10 mouse cellular contexts compared by ENCODE assay signal in genomic region chr7:109804843-109805242, GRCm38 (mm10). TPM values are rescaled to one million over a fixed set of nuclear protein-coding genes. Genes with fewer than 3 reads are reported as not detected.
DNase-seq lines count a peak whose midpoint lies in the region; ATAC-seq and TF ChIP-seq lines count a peak whose summit lies in the region.
"Had no signal": no experiment of that assay in that cellular context is flagged by ENCODE, and none has a peak within 500 bp of the region (broad histone marks: within the 10 kb centered on the region; RNA-seq: fewer than 3 reads in every experiment).

No protein-coding gene starts in this region.

- H3K4me1 ChIP-seq in intestine, postnatal 0 days (replicated peaks; ENCODE audit: control insufficient read depth, insufficient read depth, low read length): no peaks in the 10 kb centered on the region
- no peaks in the 10 kb centered on the region for H3K4me1 ChIP-seq in intestine, embryonic 16.5 days (ENCODE audit: control insufficient read depth, insufficient read depth, low read length)
- H3K4me1 ChIP-seq: embryonic facial prominence, embryonic 13.5 days; limb, embryonic 12.5 days had no signal

- no peak overlapping the region for H3K27ac ChIP-seq in intestine, postnatal 0 days (ENCODE audit: low read depth, low read length)
- no peak overlapping the region for H3K27ac ChIP-seq in intestine, embryonic 16.5 days (ENCODE audit: low read length)
- H3K27ac ChIP-seq: embryonic facial prominence, embryonic 13.5 days; limb, embryonic 12.5 days had no signal

- TF ChIP-seq CTCF in intestine, postnatal 0 days (IDR thresholded peaks at IDR 0.05; ENCODE audit: low read depth): peak; percentile 62

- H3K27me3 ChIP-seq in intestine, postnatal 0 days (replicated peaks; ENCODE audit: control insufficient read depth, insufficient read depth, low read length): no peaks in the 10 kb centered on the region
- no peaks in the 10 kb centered on the region for H3K27me3 ChIP-seq in intestine, embryonic 16.5 days (replicated peaks; ENCODE audit: control insufficient read depth, insufficient read depth, low read length)
- no peaks in the 10 kb centered on the region for H3K27me3 ChIP-seq in splenic B cell, adult 2 months (ENCODE audit: control insufficient read depth, insufficient read depth, low read length, poor library complexity, severe bottlenecking)
- H3K27me3 ChIP-seq: embryonic facial prominence, embryonic 13.5 days; limb, embryonic 12.5 days had no signal

- H3K9me3 ChIP-seq in intestine, postnatal 0 days (ENCODE audit: control insufficient read depth): no peaks in the 10 kb centered on the region
- no peaks in the 10 kb centered on the region for H3K9me3 ChIP-seq in intestine, embryonic 16.5 days (ENCODE audit: control insufficient read depth, low read length)
- H3K9me3 ChIP-seq: embryonic facial prominence, embryonic 13.5 days; limb, embryonic 12.5 days had no signal

- peak; percentile 25 to 57 for DNase-seq in CD8-positive naive resting alpha-beta T cell, adult 2 months (ENCODE audit: low read depth in 2 of 2, low spot score in 2 of 2)
- peak; percentile 42 for DNase-seq in adrenal gland, postnatal 14 days
- DNase-seq in splenic B cell, adult 2 months (ENCODE audit: low read depth, low spot score): peak; percentile 44
- no peak for DNase-seq in left cerebral cortex, postnatal 25 days (ENCODE audit: low spot score in 2 of 2)
- DNase-seq in right cerebral cortex, postnatal 10 days (ENCODE audit: low spot score in 2 of 2): no peak

- H3K4me3 ChIP-seq in intestine, postnatal 0 days (ENCODE audit: low read depth, low read length): no peak overlapping the region
- H3K4me3 ChIP-seq in intestine, embryonic 16.5 days (ENCODE audit: low read length): no peak overlapping the region
- H3K4me3 ChIP-seq: embryonic facial prominence, embryonic 13.5 days; limb, embryonic 12.5 days had no signal

- ATAC-seq in intestine, postnatal 0 days: no peak
- no peak for ATAC-seq in intestine, embryonic 16.5 days
- ATAC-seq in erythroid progenitor cell, adult 5-6 weeks (replicated peaks; ENCODE audit: low FRiP score, poor library complexity, severe bottlenecking): peak; percentile 72

- intact Hi-C loops in left cerebral cortex, postnatal 25 days (cut with DNase I): no loop called here

- WGBS in intestine, postnatal 0 days: 63% methylated on average over 6 of the region's 6 CpGs
- WGBS in intestine, embryonic 16.5 days: 59% methylated on average over 6 of the region's 6 CpGs

- H3K4me2 ChIP-seq in intestine, postnatal 0 days (replicated peaks; ENCODE audit: low read depth): no peak overlapping the region
- no peak overlapping the region for H3K4me2 ChIP-seq in intestine, embryonic 16.5 days (ENCODE audit: low read depth, low read length)
- H3K4me2 ChIP-seq: embryonic facial prominence, embryonic 13.5 days; limb, embryonic 12.5 days had no signal

- no peak overlapping the region for H3K9ac ChIP-seq in intestine, postnatal 0 days (ENCODE audit: low read depth, low read length)
- no peak overlapping the region for H3K9ac ChIP-seq in intestine, embryonic 16.5 days (ENCODE audit: low read depth, low read length)
- H3K9ac ChIP-seq: embryonic facial prominence, embryonic 13.5 days; limb, embryonic 12.5 days had no signal

- no peaks in the 10 kb centered on the region for H3K36me3 ChIP-seq in intestine, postnatal 0 days (ENCODE audit: control insufficient read depth, insufficient read depth)
- H3K36me3 ChIP-seq in intestine, embryonic 16.5 days (ENCODE audit: control insufficient read depth, insufficient read depth, low read length): no peaks in the 10 kb centered on the region
- no peaks in the 10 kb centered on the region for H3K36me3 ChIP-seq in splenic B cell, adult 2 months (ENCODE audit: control insufficient read depth, insufficient read depth, low read length, poor library complexity, severe bottlenecking)
- H3K36me3 ChIP-seq: embryonic facial prominence, embryonic 13.5 days; limb, embryonic 12.5 days had no signal

RNA-seq across cellular contexts. Expression of gene Nrip3, which starts 23.0 kb away (rescaled TPM):
- 0.39 and 0.59 TPM in 2 replicates for polyA plus RNA-seq in intestine, postnatal 0 days (2015; fragmentation: Nextera tagmentation; extraction: Ambion mirVana)
- 0.39 and 0.80 TPM in 2 replicates for polyA plus RNA-seq in intestine, embryonic 16.5 days (2015; fragmentation: Nextera tagmentation; extraction: Ambion mirVana)
- total RNA-seq in adrenal gland, postnatal 14 days (2021): 0.67 and 1.2 TPM in 2 replicates
- 18.9 and 22.0 TPM in 2 replicates for total RNA-seq in erythroid progenitor cell, adult 5-6 weeks (2015; ENCODE audit: low replicate concordance)
- total RNA-seq in erythroid progenitor cell, adult 5-6 weeks (2017; ENCODE audit: low replicate concordance): 25.0 and 38.0 TPM in 2 replicates
- 10 to 100 TPM; 86.8 to 90.9 TPM for total RNA-seq in left cerebral cortex, postnatal 25 days (2021)

RNA-seq across cellular contexts. Expression of gene Tmem9b, which starts 52.2 kb away (rescaled TPM):
- 135 and 145 TPM in 2 replicates for polyA plus RNA-seq in intestine, postnatal 0 days (2015; fragmentation: Nextera tagmentation; extraction: Ambion mirVana)
- 80.7 and 86.1 TPM in 2 replicates for polyA plus RNA-seq in intestine, embryonic 16.5 days (2015; fragmentation: Nextera tagmentation; extraction: Ambion mirVana)
- 36.6 and 42.0 TPM in 2 replicates for total RNA-seq in adrenal gland, postnatal 14 days (2021)
- total RNA-seq in erythroid progenitor cell, adult 5-6 weeks (2015; ENCODE audit: low replicate concordance): 57.8 and 63.1 TPM in 2 replicates
- total RNA-seq in erythroid progenitor cell, adult 5-6 weeks (2017; ENCODE audit: low replicate concordance): 22.2 and 22.6 TPM in 2 replicates
- 10 to 100 TPM; 91.0 to 95.4 TPM for total RNA-seq in left cerebral cortex, postnatal 25 days (2021)

Comparison
In these comparisons a context has a peak if more than half of its experiments do, and no peak if none do; other contexts are left out.
1. DNase-seq: peak in CD8-positive naive resting alpha-beta T cell, adult 2 months (2 of 2), adrenal gland, postnatal 14 days (single experiment) and splenic B cell, adult 2 months (single experiment); none in left cerebral cortex, postnatal 25 days (0 of 2) and right cerebral cortex, postnatal 10 days (0 of 2).